Mouse (Mus musculus) testis, adult 2 months (tissue): ENCODE results near the gene Ntsr1. TPM values are rescaled to one million over a fixed set of nuclear protein-coding genes. Genes with fewer than 3 reads are reported as not detected.

ENCODE experiments used
- H3K27ac ChIP-seq: fragments of 200-500 bp; 2 replicates; pipeline ENCODE4 v1.5.1; 2012; ENCODE audit warnings: low read depth, low read length; ENCODE audit not compliant: control insufficient read depth, insufficient read depth
- H3K27me3 ChIP-seq: fragments of 200-500 bp; 2 replicates; pipeline ENCODE4 v1.6.1; 2012; ENCODE audit warnings: mild to moderate bottlenecking, low read length, moderate library complexity; ENCODE audit not compliant: control insufficient read depth, insufficient read depth
- H3K36me3 ChIP-seq: fragments of 200-500 bp; 2 replicates; pipeline ENCODE4 v1.6.1; 2012; ENCODE audit warnings: mild to moderate bottlenecking, low read length; ENCODE audit not compliant: control insufficient read depth, insufficient read depth
- H3K4me1 ChIP-seq: fragments of 200-500 bp; 2 replicates; pipeline ENCODE4 v1.6.1; 2012; ENCODE audit warnings: low read length; ENCODE audit not compliant: control insufficient read depth, insufficient read depth
- H3K4me3 ChIP-seq: fragments of 200-500 bp; 2 replicates; pipeline ENCODE4 v1.5.1; 2012; ENCODE audit warnings: low read depth, mild to moderate bottlenecking, low read length, moderate library complexity, mixed read lengths; ENCODE audit not compliant: control insufficient read depth
- CTCF ChIP-seq: fragments of 200-500 bp; IDR thresholded peaks from 2 replicates; pipeline ENCODE4 v1.5.1; 2012; ENCODE audit warnings: low read depth, mild to moderate bottlenecking, inconsistent platforms, low read length, moderate library complexity; ENCODE audit not compliant: control insufficient read depth, insufficient read depth, insufficient replicate concordance
- POLR2A ChIP-seq: fragments of 200-500 bp; IDR thresholded peaks from 2 replicates; pipeline ENCODE4 v1.6.1; 2012; ENCODE audit warnings: low read depth, mild to moderate bottlenecking, inconsistent platforms, low read length, moderate library complexity; ENCODE audit not compliant: control insufficient read depth
- polyA plus RNA-seq: library from polyadenylated mRNA; depleted of rRNA; stranded (reverse); fragments of >200 nt; gene quantifications from 2 replicates; pipeline ENCODE4 v1.2.3, GENCODE M21; 2012

Ntsr1 gene
- polyA plus RNA-seq, 1 experiment = 0.43 TPM

- TF ChIP-seq POLR2A (no peak), CTCF (no peak)
- Histone ChIP-seq H3K27me3 (no peaks in the 10 kb centered on the region), H3K4me3 (no peak overlapping the region), H3K27ac (no peak overlapping the region), H3K4me1 (no peaks in the 10 kb centered on the region), H3K36me3 (no peaks in the 10 kb centered on the region)
These were observed 14.9 kb upstream of the Ntsr1 start for GRCm38 (mm10) chr2:180484882-180485281.

DNA sequence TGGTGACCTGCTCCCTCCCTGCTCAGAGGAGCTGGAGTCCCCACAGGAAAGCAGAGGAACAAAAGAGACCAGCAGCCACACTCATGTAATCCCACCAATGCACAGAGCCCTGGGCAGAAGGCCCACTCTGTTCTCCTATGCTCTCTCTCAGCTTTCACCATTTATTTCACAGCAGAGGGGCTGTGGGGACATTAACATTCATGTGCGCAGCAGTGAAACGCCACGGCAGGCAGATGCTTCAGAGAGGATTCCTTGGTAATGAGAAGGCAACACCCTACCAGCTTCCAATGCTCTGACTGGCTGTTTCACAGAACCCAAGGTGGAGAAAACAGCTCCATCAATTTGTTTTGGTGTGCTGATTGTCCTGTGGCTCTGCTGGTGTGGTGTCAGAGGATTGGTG is 14.5 kb upstream of the Ntsr1 start:
- Histone ChIP-seq H3K36me3 (no peaks in the 10 kb centered on the region), H3K27ac (no peak overlapping the region), H3K4me3 (no peak overlapping the region), H3K27me3 (no peaks in the 10 kb centered on the region), H3K4me1 (no peaks in the 10 kb centered on the region)
- TF ChIP-seq CTCF = no peak
- TF ChIP-seq POLR2A = no peak

DNA sequence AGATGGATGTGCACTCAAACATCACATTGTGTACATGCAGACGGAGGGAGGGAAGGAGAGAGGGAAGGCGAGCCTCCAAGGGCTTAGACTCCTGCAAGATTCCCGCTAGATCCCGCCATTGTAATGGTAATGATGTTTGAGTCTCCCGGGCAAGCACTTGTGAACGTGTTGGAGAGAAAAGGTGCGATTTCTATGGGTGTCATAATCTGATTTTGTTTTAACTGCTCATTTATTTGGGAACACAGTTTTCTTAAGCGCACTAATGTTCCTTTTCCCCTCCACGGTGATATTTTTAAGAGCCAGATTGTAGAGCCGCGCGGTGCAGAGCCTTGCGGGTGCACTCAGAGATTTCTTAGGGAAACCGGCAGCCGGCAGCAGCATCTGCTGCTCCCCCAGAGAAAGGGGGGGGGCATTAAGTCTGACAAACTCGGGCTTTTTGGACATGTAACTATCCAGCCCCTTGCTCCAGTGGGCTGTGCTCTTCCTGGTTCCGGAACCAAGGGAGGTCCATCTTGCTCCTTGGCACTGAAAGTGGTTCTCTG is 11.5 kb upstream of the Ntsr1 start:
- Histone ChIP-seq H3K4me1 (no peaks in the 10 kb centered on the region; the same call in 1 of the 2 replicates), H3K36me3 (no peaks in the 10 kb centered on the region), H3K27me3 (no peaks in the 10 kb centered on the region), H3K4me3 (peak overlapping the region; percentile 33; the same call in 1 of the 2 replicates), H3K27ac (no peak overlapping the region)
- TF ChIP-seq POLR2A = no peak
- no peak for TF ChIP-seq CTCF

GRCm38 (mm10) chr2:180495906-180496305 is 3.9 kb upstream of the Ntsr1 start:
- TF ChIP-seq POLR2A = no peak
- TF ChIP-seq CTCF = no peak
- H3K4me3 ChIP-seq = no peak overlapping the region
- no peaks in the 10 kb centered on the region for H3K27me3 ChIP-seq
- H3K27ac ChIP-seq = no peak overlapping the region
- no peaks in the 10 kb centered on the region for H3K36me3 ChIP-seq
- peaks cover 4% of the 10 kb centered on the region; the same call in 1 of the 2 replicates for H3K4me1 ChIP-seq

GRCm38 (mm10) chr2:180500726-180501125 is 950 bp downstream of the Ntsr1 start:
- Histone ChIP-seq H3K4me1 (peaks cover 4% of the 10 kb centered on the region; the same call in 1 of the 2 replicates), H3K27ac (no peak overlapping the region), H3K4me3 (no peak overlapping the region)

DNA sequence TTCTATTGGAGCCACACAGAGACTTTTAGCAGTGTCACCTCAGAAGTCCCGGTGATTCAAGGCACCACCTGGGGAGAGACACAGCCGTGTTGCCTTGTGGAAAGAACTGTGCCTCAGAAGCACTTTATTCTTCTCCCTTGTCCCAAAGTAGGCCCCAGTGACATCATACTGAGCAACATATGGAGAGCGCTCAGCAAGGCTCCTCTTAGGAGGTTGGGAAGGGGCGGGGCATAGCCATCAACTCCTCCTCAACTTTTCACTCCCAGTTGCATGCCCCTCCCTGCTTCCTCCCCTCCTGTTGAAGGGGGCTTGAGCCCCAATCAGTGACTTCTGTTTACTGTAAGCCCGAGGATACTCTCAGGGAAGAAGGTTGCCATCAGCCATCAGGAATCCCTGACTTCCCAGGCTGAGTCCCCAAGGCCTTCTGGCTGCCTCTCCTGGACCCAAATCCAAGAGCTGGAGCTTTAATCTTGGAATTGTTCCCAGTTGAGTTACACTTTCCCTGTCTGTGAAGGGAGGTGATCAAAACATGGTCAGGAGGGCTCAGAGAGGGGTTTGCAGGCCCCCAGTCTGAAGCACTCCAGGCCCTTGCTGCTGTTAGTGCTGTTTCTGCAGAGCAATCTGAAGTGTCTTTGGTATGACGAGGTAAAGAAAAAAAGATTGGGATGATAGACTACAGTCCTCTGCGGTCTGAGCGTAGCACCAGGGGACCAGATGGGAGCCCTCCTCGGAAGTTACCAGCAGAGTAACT is 1.6 kb downstream of the Ntsr1 start:
- TF ChIP-seq POLR2A (no peak), CTCF (no peak)
- Histone ChIP-seq H3K36me3 (no peaks in the 10 kb centered on the region), H3K4me3 (no peak overlapping the region)

More at GRCm38 (mm10) chr2:180500726-180501125, 950 bp downstream of the Ntsr1 start:
- TF ChIP-seq CTCF (no peak), POLR2A (no peak)
- Histone ChIP-seq H3K27me3 (no peaks in the 10 kb centered on the region), H3K36me3 (no peaks in the 10 kb centered on the region)

GRCm38 (mm10) chr2:180506281-180506680 is 6.5 kb downstream of the Ntsr1 start:
- Histone ChIP-seq H3K4me3 (no peak overlapping the region), H3K27ac (no peak overlapping the region), H3K36me3 (no peaks in the 10 kb centered on the region), H3K27me3 (no peaks in the 10 kb centered on the region), H3K4me1 (no peaks in the 10 kb centered on the region)
- TF ChIP-seq POLR2A (no peak), CTCF (no peak)

More for the DNA sequence above, 1.6 kb downstream of the Ntsr1 start:
- Histone ChIP-seq H3K27me3 (no peaks in the 10 kb centered on the region), H3K27ac (no peak overlapping the region), H3K4me1 (peaks cover 4% of the 10 kb centered on the region; the same call in 1 of the 2 replicates)
